Mouse (Mus musculus) C2C12 (cell line): Measurements from ENCODE around the gene Pcare.

Experiments used
- CTCF ChIP-seq: IDR thresholded peaks from one replicate; pipeline ENCODE4 v1.5.1; 2011; ENCODE audit not compliant: control insufficient read depth, insufficient read depth, insufficient read length
- USF1 ChIP-seq: IDR thresholded peaks from one replicate; pipeline ENCODE4 v1.6.1; 2011; ENCODE audit warnings: low read depth, mild to moderate bottlenecking, control low read depth, moderate library complexity

GRCm38 (mm10) chr17:71791622-71792021 lies 38.9 kb upstream of the Pcare start:
- no peak for TF ChIP-seq CTCF
- no peak for TF ChIP-seq USF1
